Mouse (Mus musculus) heart, embryonic 12.5 days (tissue): Measurements from ENCODE around the gene Rab21. TPM values are rescaled to one million over a fixed set of nuclear protein-coding genes. Genes with fewer than 3 reads are reported as not detected.

Source experiments
- ATAC-seq: fragments of 200-750 bp; cut with Nextera tagmentation; 2 replicates; pipeline ENCODE4 v1.8.0; 2017; ENCODE audit warnings: moderate TSS enrichment, moderate library complexity; ENCODE audit not compliant: insufficient number of reproducible peaks, low FRiP score
- H3K27ac ChIP-seq: fragments of 300-500 bp; sonication (generic); 2 replicates; pipeline ENCODE4 v1.5.1; 2016; ENCODE audit warnings: mild to moderate bottlenecking, moderate library complexity; ENCODE audit not compliant: poor library complexity, severe bottlenecking
- H3K27me3 ChIP-seq: fragments of 300-500 bp; sonication (generic); replicated peaks from 2 replicates; pipeline ENCODE4 v1.6.1; 2016; ENCODE audit warnings: mild to moderate bottlenecking, moderate library complexity
- H3K36me3 ChIP-seq: fragments of 300-500 bp; sonication (generic); 2 replicates; pipeline ENCODE4 v1.6.1; 2016; ENCODE audit warnings: mild to moderate bottlenecking, moderate library complexity
- H3K4me1 ChIP-seq: fragments of 300-500 bp; sonication (generic); replicated peaks from 2 replicates; pipeline ENCODE4 v1.6.1; 2016; ENCODE audit warnings: mild to moderate bottlenecking
- H3K4me2 ChIP-seq: fragments of 300-500 bp; sonication (generic); 2 replicates; pipeline ENCODE4 v1.6.1; 2016; ENCODE audit warnings: mild to moderate bottlenecking, moderate library complexity
- H3K4me3 ChIP-seq: fragments of 300-500 bp; sonication (generic); 2 replicates; pipeline ENCODE4 v1.5.1; 2016; ENCODE audit warnings: mild to moderate bottlenecking
- H3K9ac ChIP-seq: fragments of 300-500 bp; sonication (generic); 2 replicates; pipeline ENCODE4 v1.6.1; 2016; ENCODE audit warnings: mild to moderate bottlenecking, moderate library complexity
- H3K9me3 ChIP-seq: fragments of 300-500 bp; sonication (generic); replicated peaks from 2 replicates; pipeline ENCODE4 v1.6.1; 2016; ENCODE audit warnings: mild to moderate bottlenecking, moderate library complexity
- WGBS: fragments of 180-500 bp; shearing (Covaris S2); methylation state at CpG from one replicate; pipeline ENCODE4 v1.1.7; 2016; 5-methylcytosine and 5-hydroxymethylcytosine counted together
- polyA plus RNA-seq: library from polyadenylated mRNA; unstranded; fragments of >200 nt; fragmentation: Nextera tagmentation; extraction: Ambion mirVana; gene quantifications from 2 replicates; pipeline ENCODE4 v1.2.1, GENCODE M21; 2016

Gene Rab21
- polyA plus RNA-seq = 6.0 and 7.4 TPM in 2 replicates

DNA sequence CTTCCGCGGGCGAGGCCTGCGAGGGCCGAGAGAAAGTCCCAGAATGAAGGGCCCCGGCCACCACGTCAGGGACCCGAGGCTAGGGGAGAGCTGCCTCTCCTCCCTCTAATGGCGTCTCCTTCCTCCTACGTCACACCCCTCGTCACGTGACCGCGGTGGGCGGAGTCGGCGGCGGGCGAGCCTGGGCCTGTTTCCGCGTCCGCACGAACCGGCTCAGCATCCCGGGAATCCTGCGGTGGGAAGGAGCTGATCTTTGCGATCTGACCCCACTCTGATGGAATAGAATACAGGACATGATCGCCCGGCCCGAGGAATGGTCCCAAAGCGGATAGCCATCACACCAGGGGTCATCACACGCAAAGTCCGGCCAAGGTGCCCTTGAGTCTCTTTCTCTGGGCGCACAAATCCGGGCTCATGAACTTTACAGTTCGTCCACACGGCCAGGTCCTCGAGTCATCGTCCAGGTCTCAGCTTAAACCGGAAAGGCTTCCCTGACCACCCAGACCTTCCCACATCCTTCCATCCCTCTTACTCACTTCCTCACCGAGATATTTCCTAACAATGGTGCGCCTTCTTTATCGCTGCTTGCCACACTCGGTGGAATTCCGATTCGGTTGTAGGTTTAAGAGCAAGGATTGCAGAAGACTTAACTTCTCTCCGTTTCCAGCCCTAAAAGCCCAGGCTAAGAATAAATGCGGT, at the start of gene Rab21:
Gene Rab21 (minus strand): TSS at position 122 of the 699 bp plus-strand sequence.
- peak within 1 kb of the TSS; percentile 100 for H3K4me3 ChIP-seq
- ATAC-seq = peak; percentile 95
- H3K9ac ChIP-seq = peak within 1 kb of the TSS; percentile 97
- H3K4me1 ChIP-seq = peaks cover 37% of the 10 kb centered on the region
- WGBS = under 1% methylated on average over 43 of the region's 48 CpGs
- no peaks in the 10 kb centered on the region for H3K27me3 ChIP-seq
- H3K9me3 ChIP-seq = no peaks in the 10 kb centered on the region
- H3K27ac ChIP-seq = peak within 1 kb of the TSS; percentile 98
- no peaks in the 10 kb centered on the region for H3K36me3 ChIP-seq
- H3K4me2 ChIP-seq = peak within 1 kb of the TSS; percentile 70

DNA sequence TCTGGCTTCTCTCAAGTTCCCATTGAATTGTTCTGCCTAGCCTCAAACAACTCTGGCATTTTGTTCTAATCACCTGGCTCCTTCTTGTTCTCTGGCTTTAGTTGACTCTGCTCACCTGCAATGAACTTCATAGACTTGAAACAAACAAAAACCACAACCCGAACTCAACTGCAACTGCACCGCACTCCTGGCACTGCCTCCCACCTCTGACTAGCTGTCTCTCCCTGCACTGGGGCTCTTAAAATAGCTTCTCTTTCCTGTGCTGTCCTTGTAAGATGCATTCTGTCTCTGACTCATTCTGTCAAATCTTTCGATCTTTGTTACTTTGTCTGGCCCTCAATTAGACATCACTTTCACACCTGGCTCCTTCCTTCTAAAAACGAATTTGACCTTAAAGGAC, 47.8 kb upstream of the Rab21 start:
- peak overlapping the region; percentile 57; the same call in 1 of the 2 replicates for H3K9ac ChIP-seq
- H3K27ac ChIP-seq = peak overlapping the region; percentile 94
- H3K27me3 ChIP-seq = no peaks in the 10 kb centered on the region
- peak overlapping the region; percentile 73 for H3K4me2 ChIP-seq
- no peaks in the 10 kb centered on the region for H3K9me3 ChIP-seq
- H3K4me1 ChIP-seq = peaks cover 15% of the 10 kb centered on the region
- no peaks in the 10 kb centered on the region for H3K36me3 ChIP-seq
- WGBS = 76% methylated on average over 4 of the region's 4 CpGs
- peak overlapping the region; percentile 53 for H3K4me3 ChIP-seq
- no peak for ATAC-seq

GRCm38 (mm10) chr10:115362623-115362964, 47.2 kb upstream of the Rab21 start:
- Histone ChIP-seq H3K4me3 (peak overlapping the region; percentile 53), H3K36me3 (no peaks in the 10 kb centered on the region), H3K27me3 (no peaks in the 10 kb centered on the region), H3K9me3 (no peaks in the 10 kb centered on the region), H3K27ac (peak overlapping the region; percentile 94), H3K9ac (peak overlapping the region; percentile 57), H3K4me2 (peak overlapping the region; percentile 73), H3K4me1 (peaks cover 11% of the 10 kb centered on the region)
- peak; percentile 13; the same call in 1 of the 2 replicates for ATAC-seq
- WGBS = 8% methylated on average over 9 of the region's 9 CpGs

DNA sequence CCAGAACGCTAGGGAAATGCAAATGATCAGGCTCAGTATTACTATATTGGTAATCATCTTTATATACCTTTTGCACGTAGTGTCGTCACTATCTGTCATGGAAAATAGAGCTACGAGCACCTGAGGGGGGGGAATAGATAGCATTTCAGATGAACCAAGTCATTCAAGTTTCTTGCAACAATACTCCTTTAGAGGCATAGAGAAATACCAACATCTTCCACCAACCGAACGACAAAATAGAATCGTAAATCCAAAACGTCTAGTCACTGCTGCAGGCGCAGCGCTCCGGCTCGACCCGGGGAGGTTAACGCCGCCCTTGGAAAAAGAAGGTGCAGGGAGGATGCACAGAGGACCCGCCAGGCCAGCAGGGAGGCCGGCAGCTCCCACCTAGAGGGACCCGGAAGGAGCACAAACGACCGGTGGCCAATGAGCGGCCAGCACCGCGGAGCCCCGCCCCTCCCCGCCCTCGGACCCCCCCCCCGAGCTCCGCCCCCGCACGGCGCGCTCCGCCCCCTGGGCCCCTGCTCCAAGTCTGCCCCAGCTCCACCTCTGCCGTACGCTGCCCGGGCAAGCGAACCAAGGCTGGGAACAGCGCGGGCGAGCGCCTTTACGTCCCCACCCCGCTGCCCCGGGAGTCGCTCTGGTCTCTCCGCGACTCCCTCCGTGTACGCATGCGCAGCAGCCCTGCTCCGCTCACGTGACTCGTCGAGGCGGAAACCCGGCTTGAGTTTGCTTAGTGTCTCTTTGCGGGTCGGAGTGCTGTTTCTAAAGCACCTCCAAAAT, 46.6 kb upstream of the Rab21 start, which contains the start of gene Tmem19:
Gene Tmem19 (minus strand): TSS at position 662 of the 783 bp plus-strand sequence.
- peak within 1 kb of the TSS; percentile 73 for H3K4me2 ChIP-seq
- no peaks in the 10 kb centered on the region for H3K27me3 ChIP-seq
- peaks cover 4% of the 10 kb centered on the region for H3K36me3 ChIP-seq
- peak within 1 kb of the TSS; percentile 53 for H3K4me3 ChIP-seq
- peak within 1 kb of the TSS; percentile 94 for H3K27ac ChIP-seq
- H3K9me3 ChIP-seq = no peaks in the 10 kb centered on the region
- H3K9ac ChIP-seq = peak within 1 kb of the TSS; percentile 57
- WGBS = under 1% methylated on average over 51 of the region's 58 CpGs
- H3K4me1 ChIP-seq = peaks cover 11% of the 10 kb centered on the region
- ATAC-seq = peak; percentile 98

GRCm38 (mm10) chr10:115359066-115359465, 43.7 kb upstream of the Rab21 start:
- 91% methylated on average over 7 of the region's 7 CpGs for WGBS
- ATAC-seq = no peak
- peaks cover 11% of the 10 kb centered on the region for H3K4me1 ChIP-seq
- H3K4me3 ChIP-seq = no peak overlapping the region
- H3K27me3 ChIP-seq = no peaks in the 10 kb centered on the region
- no peak overlapping the region for H3K4me2 ChIP-seq
- H3K9ac ChIP-seq = no peak overlapping the region
- no peaks in the 10 kb centered on the region for H3K9me3 ChIP-seq
- H3K36me3 ChIP-seq = peaks cover 10% of the 10 kb centered on the region
- H3K27ac ChIP-seq = no peak overlapping the region

GRCm38 (mm10) chr10:115358216-115358919, 43.0 kb upstream of the Rab21 start:
- Histone ChIP-seq H3K4me2 (no peak overlapping the region), H3K9ac (no peak overlapping the region), H3K27me3 (no peaks in the 10 kb centered on the region), H3K4me3 (no peak overlapping the region), H3K4me1 (peaks cover 9% of the 10 kb centered on the region), H3K27ac (no peak overlapping the region), H3K9me3 (no peaks in the 10 kb centered on the region), H3K36me3 (peaks cover 10% of the 10 kb centered on the region)
- ATAC-seq = no peak
- WGBS = 90% methylated on average over 17 of the region's 17 CpGs

DNA sequence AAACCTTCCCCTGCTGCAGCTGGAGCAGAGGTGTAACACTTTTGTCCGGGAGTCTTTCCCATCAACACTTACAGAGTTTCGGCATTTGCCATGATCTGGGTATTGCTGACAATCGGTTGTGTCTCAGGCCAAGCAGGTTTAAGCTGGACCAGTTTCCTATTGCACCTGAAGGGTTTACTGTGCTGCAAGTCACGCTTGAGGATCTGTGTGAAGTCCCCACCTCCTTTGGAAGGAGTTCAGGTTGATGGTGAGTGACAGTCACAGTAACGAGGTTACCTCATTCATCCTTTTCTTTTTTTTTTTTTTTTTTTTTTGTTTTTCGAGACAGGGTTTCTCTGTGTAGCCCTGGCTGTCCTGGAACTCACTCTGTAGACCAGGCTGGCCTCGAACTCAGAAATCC, 40.7 kb upstream of the Rab21 start:
- no peak for ATAC-seq
- no peak overlapping the region for H3K4me2 ChIP-seq
- H3K4me3 ChIP-seq = no peak overlapping the region
- 88% methylated on average over 6 of the region's 7 CpGs for WGBS
- peaks cover 10% of the 10 kb centered on the region for H3K36me3 ChIP-seq
- peaks cover 2% of the 10 kb centered on the region; the same call in 1 of the 2 replicates for H3K4me1 ChIP-seq
- H3K27me3 ChIP-seq = no peaks in the 10 kb centered on the region
- no peaks in the 10 kb centered on the region for H3K9me3 ChIP-seq
- no peak overlapping the region for H3K9ac ChIP-seq
- no peak overlapping the region for H3K27ac ChIP-seq

- H3K27ac ChIP-seq = no peak overlapping the region
- peaks cover 10% of the 10 kb centered on the region for H3K36me3 ChIP-seq
- 91% methylated on average over 6 of the region's 6 CpGs for WGBS
- H3K9ac ChIP-seq = no peak overlapping the region
- H3K4me3 ChIP-seq = no peak overlapping the region
- H3K4me2 ChIP-seq = no peak overlapping the region
- H3K9me3 ChIP-seq = no peaks in the 10 kb centered on the region
- ATAC-seq = no peak
- no peaks in the 10 kb centered on the region for H3K4me1 ChIP-seq
- no peaks in the 10 kb centered on the region for H3K27me3 ChIP-seq
Observed at GRCm38 (mm10) chr10:115355016-115355415, 39.6 kb upstream of the Rab21 start.

GRCm38 (mm10) chr10:115354553-115354952, 39.2 kb upstream of the Rab21 start:
- ATAC-seq = no peak
- H3K27ac ChIP-seq = no peak overlapping the region
- no peak overlapping the region for H3K9ac ChIP-seq
- 68% methylated on average over 6 of the region's 6 CpGs for WGBS
- peaks cover 10% of the 10 kb centered on the region for H3K36me3 ChIP-seq
- H3K4me1 ChIP-seq = no peaks in the 10 kb centered on the region
- H3K27me3 ChIP-seq = no peaks in the 10 kb centered on the region
- H3K4me2 ChIP-seq = no peak overlapping the region
- no peak overlapping the region for H3K4me3 ChIP-seq
- H3K9me3 ChIP-seq = no peaks in the 10 kb centered on the region

DNA sequence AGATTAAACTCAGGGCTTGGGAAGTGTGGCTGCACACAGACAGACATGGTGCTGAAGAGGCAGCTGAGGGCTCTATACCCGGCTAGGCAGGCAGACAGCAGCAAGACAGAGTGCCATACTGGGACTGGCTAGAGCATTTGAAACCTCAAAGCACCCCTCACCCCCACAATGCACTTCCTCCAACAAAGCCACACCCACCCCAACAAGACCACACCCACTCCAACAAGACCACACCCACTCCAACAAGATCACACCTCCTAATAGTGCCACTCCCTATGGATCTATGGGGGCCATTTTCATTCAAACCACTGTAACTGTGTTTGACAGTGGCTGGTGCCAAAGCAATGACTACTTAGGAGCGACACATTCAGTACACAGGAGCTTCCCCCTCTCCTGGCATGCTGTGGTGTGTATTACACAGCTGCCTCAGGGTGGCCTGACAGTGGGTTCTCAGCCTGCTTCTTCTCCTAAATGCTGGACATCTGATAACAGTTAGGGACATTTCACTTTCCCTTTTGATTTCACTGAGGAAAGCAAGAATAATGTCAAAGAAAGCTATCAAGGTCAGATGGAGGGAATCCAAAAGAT, 35.5 kb upstream of the Rab21 start:
- Histone ChIP-seq H3K4me1 (no peaks in the 10 kb centered on the region), H3K4me2 (no peak overlapping the region), H3K9ac (no peak overlapping the region), H3K27me3 (no peaks in the 10 kb centered on the region), H3K27ac (no peak overlapping the region), H3K4me3 (no peak overlapping the region), H3K36me3 (peaks cover 8% of the 10 kb centered on the region), H3K9me3 (no peaks in the 10 kb centered on the region)
- ATAC-seq = no peak
- 89% methylated on average over 2 of the region's 2 CpGs for WGBS
